Mouse (Mus musculus): ENCODE measurements around the gene Larp1.
A peak's percentile ranks its signal among the peaks of the same experiment; 100 is the strongest.
"Not testable (repeated sequence)": the region's sequence is repeated elsewhere in the genome, so short reads cannot be mapped to it uniquely, and the experiment has no call there.

Larp1 gene

GRCm38 (mm10) chr11:58031176-58031575 is 22.3 kb downstream of the Larp1 start:
- no peak for DNase-seq

DNA sequence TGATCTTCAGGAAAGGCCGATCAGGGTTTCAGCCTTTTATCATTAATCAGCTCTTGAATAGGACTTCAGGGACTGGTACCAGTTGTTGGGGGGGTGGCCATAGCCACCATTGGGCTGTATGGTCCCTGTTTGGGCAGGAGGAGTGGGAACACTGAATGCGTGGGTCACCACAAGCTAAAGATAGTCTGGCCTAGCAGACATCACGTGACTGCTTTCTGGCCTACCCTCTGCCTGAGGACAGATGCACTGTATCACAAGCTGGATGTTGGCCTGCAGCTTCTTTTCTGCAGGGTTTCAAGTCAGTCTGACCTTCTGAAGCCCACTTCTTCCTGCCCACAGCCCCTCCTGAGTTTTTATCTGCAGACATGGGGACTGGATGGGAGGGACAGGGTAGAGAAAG is 24.8 kb downstream of the Larp1 start:
- DNase-seq, result no peak

GRCm38 (mm10) chr11:58039027-58039426 is 30.2 kb downstream of the Larp1 start:
- DNase-seq, result peak in 1 of 2 experiments; percentile 34

- no peak for DNase-seq
Measured at GRCm38 (mm10) chr11:58042861-58043431, 34.1 kb downstream of the Larp1 start.

GRCm38 (mm10) chr11:58046438-58046837 is 37.6 kb downstream of the Larp1 start:
- DNase-seq, result no peak

DNA sequence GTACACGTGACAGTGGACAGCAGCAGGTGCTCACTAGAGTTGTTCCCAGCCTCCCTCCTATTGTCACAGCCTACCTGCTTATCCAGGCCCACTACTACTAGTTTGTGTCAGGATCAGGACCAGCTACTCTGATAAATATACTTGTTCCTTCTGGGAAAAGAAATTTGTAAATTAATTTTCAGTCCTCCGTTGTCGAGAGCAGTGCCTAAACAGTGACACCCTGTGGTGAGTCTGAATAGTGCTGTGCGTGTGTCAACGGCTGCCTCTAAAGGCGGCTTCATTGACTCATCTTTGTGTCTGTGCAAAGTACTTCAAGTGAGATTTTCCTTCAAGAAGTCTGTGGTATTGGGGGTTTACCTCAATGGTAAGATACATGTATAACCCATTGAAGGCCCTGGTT is 48.6 kb downstream of the Larp1 start:
- peak; percentile 39 to 63 for DNase-seq

GRCm38 (mm10) chr11:58059752-58060151 is 50.9 kb downstream of the Larp1 start:
- not testable (repeated sequence) for DNase-seq

- not testable (repeated sequence) for DNase-seq
Measured at GRCm38 (mm10) chr11:58061218-58061617, 52.4 kb downstream of the Larp1 start.

DNA sequence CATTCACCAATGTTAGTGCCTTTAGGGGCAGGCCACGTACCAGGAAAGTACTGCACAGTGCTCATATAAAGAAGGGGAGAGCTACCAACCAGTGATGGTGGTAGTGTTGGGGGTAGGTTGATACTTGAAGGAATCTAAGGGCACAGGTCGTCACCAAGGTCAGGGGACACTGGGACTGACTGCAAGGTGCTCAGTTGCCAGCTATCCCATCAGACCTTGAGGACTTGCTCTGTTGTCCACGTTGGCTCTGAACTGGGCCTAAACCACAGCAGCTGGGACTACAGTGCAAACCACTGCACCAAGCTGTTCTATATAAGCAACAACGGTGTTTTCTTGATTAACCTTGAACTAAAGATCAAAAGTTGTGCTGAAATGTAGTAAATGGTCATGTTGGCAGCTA is 53.7 kb downstream of the Larp1 start:
- DNase-seq, result no peak

DNA sequence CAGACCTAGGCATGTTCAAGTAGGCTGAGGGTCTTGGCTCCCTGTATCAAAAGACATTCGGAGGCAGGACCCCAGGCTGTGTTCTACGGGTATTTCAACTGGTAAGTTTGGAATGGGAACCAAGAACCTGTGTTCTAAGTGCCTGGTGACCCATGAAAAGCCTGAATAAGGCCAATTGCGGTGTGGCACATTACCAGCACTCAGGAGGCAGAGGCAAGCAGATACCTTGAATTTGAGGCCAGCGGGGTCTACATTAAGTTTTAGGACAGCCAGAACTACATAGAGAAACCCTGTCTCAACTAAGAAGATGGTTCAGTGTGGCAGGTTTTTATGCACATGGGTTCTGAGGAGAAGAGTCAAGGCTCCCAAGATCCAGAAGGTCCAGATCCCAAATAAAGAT is 56.2 kb downstream of the Larp1 start:
- DNase-seq, result no peak

GRCm38 (mm10) chr11:58072978-58073377 is 64.1 kb downstream of the Larp1 start:
- DNase-seq, result no peak

DNA sequence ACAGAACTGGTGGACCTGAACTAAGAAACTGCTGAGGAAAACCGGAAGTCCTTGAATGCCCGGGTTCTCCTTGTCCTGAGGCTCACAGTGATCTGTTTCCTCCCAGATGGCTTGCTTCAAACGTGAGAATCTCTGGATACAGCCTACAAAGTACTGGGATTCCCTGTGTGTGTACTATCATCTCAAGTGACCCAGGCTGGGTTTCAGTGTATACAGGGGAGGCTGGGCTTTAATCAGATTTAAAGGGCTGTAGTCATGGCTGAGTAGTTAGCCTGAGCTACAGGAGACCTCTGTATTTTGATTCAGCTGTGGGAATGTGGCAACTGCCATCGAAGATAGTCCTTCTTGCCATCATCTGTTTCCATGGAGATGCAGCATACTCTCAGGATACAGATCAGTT is 68.4 kb downstream of the Larp1 start:
- DNase-seq, result no peak

GRCm38 (mm10) chr11:58081716-58082115 is 72.9 kb downstream of the Larp1 start:
- DNase-seq, result no peak

DNA sequence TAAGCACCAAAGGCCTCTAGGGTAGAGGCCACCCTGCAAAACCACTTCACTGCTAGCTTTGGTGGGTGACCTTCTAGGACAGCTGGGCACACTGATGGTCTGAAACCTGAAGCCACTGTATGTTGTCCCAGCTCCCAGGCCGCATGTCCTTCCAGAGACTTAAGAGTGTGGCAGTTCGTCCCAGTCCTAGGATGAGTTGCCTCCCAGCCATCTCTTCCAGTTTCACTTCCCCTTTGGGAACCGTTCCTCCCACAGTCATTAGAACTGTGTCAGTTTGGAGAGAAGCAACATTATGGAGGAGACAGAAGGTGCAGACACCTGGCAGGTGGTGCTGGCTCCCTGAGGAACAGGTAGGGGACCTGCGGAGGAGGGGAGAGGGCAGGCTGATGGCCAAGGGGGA is 83.7 kb downstream of the Larp1 start:
- DNase-seq, result no peak

DNA sequence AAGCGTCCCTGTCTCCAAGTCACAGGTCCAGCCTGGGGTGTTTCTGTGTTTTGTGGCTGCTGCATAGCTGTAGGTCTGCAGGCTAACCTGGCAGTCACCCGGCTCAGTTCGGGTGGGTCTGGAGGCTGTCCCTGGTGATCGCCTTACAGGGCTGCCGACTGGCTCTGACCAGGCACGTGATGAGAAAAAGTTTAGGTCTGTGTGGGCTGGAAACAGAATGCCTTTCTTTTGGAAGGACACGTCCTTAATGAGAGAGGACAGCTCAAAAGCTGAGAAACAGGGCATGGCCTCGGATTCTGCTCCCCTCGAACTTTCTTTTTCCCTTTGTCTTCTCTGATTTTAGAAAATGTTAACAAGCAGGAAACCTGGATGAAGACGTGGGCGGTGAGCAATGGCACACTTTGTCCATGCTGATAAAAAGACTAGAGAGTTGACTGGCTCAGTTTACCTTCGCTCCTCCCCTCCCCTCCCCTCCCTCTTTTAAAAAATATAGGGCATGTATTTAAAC is 84.2 kb downstream of the Larp1 start, which contains the start of gene Gm12248:
Gene Gm12248, minus strand, starts transcription at position 114 of the 508 bp plus-strand sequence.
- peak; percentile 31 to 56 for DNase-seq

GRCm38 (mm10) chr11:58094766-58095165 is 85.9 kb downstream of the Larp1 start:
- no peak for DNase-seq

DNA sequence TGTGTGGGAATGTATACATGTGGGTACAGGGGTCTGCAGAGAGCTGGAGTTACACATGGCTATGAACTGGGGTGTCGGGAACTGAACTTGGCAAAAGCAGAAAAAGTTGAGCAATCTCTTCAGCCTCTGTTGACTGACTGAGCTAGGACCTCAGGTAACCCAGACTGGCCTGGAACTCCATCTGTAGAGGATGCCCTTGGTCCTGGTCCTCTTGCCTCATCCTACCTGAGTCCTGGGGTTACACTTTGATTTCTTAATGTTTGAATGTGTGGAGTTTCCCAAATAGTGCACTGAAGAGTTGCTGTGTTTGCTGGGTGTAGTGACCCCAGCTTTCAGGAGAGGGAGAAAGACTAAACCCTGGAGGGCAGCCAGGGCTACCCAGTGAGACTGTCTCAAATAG is 86.7 kb downstream of the Larp1 start:
- DNase-seq, result no peak

DNA sequence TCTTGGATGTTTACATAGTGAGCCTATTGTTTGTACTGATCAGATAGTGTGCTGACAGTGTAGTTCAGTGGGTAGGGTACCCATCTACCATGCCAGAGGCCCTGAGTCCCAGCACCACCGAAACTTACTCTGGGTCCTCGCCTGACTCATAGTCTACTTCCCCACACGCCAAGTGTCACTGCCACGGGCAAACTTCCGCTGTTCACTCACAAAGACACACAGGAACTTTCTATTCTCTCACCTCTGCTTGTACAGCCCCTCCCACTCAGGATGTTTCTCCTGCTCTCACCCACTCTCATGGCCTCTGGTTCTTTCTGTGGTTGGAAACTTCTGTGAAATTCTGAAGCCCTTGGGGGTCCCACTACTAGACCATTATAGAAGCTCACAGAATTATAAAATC is 87.3 kb downstream of the Larp1 start:
- DNase-seq, result no peak

DNA sequence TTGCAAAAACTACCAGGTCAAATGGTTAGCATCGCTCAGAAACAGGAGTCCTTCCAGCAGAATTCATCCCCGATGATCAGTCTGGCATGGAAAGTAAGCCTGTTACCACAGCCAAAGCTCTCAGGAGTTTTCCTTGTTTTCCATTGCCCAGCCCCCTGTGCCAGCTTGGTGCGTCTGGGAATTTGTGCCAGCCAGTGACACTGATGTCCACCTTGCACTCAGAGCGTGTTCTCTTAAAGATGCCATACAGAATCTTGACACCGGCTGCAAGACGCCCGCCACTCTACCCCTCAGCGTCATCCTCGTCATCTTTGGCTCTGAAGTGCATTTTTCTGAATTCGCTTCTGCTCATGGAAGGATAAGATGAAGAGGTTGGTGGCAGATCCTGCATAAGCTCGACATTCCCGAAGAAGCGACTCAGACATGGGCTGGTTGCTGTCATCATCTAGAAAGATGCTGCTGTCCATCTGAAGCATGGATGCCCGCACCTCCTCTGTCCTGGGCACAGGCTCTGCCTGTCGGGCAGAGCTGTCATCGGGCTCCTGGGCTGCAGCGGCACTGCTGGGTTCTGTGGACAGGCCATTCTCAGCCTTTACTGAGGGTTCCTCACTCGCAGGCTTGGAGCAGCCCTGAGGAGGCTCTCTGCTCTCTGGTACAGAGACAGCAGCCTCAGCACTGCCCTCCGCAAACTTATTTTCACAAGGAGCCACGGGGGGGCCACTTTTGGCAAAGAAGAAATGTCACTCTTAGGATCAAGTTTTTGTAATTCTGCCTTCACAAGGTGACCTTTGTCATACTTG is 88.2 kb downstream of the Larp1 start:
- peak in 1 of 2 experiments; percentile 17 for DNase-seq

- DNase-seq, result peak; percentile 21 to 25
Measured at GRCm38 (mm10) chr11:58097621-58098365, 88.9 kb downstream of the Larp1 start.

DNA sequence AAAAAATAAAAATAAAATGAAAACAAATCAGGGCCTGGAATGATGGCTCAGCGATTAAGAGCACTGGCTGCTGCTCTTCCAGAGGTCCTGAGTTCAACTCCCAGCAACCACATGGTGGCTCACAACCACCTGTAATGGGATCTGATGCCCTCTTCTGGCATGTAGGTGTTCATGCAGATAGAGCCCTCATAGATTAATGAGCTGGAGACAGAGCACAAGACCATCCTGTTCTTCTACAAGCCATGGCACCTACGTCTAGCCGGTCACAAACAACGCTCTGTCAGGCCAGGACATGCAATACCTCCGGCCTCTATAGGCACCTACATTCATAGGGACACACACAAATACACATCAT is 89.5 kb downstream of the Larp1 start:
- not testable (repeated sequence) for DNase-seq

- DNase-seq, result no peak
Measured at GRCm38 (mm10) chr11:58100006-58100405, 91.1 kb downstream of the Larp1 start.

DNA sequence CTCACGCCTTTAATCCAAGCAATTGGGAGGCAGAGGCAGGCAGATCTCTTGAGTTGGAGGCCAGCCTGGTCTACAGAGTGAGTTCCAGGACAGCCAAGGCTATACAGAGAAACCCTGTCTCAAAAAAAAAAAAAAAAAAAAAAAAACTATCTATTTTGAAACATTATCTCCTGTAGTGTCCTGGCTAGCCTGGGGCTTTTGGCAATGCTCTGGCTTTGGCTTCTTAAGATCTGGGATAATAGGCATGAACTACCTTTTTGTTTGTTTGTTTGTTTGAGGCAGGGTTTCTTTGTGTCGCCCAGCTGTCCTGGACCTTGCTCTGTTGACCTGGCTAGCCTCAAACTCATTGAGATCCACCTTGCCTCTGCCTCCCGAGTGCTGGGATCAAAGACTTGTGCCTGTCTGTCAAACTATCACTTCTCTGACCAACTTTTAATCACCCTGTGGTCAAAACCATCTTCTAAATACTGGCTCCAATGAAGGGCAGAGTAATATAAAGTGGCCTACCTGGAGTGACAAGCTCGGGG is 92.4 kb downstream of the Larp1 start:
- no peak for DNase-seq

Data from lung, postnatal 4 days (tissue).